Mouse (Mus musculus) heart, adult 8-10 months (tissue): ENCODE measurements around the gene Chst4. TPM values are rescaled to one million over a fixed set of nuclear protein-coding genes. Genes with fewer than 3 reads are reported as not detected.

Experiments
- DNase-seq: peaks from one replicate; pipeline ENCODE4 v3.0.0; 2022; ENCODE audit warnings: low spot score
- total RNA-seq, 4 experiments: library from RNA; stranded (reverse); gene quantifications; 2 replicates each; pipeline ENCODE4 v1.2.4; 2022

The Chst4 gene
- total RNA-seq, 4 experiments from 2014 or later = 2.2 to 7.2 (median 3.2) TPM

DNA sequence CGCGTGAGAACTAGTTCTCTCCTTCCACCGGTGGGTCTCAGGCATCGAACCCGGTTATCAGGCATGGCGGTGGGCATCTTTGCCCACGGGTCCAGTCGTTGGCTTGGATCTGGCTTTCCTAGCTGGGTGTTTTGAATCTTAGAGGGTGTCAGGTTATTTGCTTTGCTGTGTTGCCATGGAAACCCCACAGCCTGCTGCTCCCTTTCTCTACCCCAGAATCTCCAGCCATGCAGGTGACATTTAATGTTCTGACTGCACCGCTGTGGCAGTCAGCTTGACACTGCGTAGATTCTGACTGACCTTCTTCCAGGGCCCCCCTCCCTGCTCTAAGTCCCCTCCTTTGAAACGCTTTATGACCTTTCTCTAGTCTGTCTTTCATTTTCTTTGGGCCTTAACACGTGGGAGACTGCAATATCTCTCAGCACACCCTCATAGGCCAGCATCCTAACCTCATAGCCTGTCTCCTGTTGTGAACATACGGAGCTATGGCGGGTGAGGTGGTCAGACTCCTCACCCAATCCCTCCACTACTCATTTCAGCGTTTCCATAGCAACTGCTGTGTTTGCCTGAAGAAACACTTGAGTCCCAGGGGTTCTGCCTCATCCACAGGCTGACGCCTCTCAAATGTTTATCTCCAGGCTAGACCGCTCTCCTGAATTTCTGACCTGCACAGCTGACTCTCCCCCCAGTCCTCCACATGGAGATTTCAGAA lies 33.1 kb downstream of the Chst4 start:
- DNase-seq = no peak

DNA sequence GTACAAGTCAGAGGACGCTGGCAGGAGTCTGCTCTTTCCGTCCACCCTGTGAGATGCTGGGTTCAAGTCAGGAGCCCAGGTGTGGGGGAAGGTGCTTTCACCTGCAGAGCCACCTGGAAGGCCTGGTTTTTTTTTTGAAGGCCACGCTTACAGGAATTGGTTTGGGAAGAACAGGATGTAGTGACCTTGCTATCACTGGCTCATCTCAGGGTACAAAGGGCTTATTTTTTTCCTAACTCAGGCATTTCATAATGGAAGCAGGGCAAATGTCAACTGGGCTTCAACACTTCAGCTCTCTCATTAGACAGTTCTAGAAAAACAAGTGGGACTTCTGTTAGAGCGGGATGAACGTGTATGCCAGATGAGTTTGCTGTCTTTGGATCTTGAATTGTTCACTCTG lies 35.2 kb downstream of the Chst4 start:
- no peak for DNase-seq

DNA sequence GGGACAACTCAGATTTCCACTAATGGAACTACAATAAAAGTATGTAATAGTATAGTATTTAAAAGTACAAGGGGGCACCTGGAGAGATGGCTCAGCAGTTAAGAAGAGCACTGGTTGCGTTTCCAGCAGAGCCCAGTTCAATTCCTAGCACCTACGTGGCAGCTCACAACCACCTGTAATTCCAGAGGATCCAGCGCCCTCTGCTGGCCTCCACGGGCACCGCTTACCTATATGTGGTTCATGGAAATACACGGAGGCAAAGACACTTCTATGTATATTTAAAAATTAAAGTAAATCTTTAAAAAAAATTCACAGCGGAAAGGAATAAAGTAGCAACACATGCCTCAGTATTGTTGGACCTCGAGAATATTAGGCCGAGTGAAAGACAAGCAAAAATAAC lies 36.6 kb downstream of the Chst4 start:
- no peak for DNase-seq

DNA sequence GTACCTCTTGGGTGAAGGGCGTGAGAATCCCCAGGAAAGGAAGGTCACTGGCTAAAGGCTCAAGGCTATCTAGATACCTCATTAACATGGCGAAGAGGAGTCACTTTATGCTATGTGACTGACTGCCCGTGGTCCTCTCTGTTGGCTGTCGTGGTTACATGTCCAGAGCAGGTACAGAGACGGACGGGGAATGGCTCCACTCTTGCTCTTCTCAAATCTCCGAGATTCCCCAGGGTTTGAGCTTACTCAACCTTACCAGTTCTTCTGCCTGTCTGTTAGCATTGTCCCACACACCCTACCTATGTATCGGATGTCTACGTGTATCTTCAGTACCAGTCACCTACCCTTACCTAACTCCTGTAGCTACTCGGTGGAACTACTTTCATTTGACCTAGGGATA lies 39.6 kb downstream of the Chst4 start:
- DNase-seq = no peak

DNA sequence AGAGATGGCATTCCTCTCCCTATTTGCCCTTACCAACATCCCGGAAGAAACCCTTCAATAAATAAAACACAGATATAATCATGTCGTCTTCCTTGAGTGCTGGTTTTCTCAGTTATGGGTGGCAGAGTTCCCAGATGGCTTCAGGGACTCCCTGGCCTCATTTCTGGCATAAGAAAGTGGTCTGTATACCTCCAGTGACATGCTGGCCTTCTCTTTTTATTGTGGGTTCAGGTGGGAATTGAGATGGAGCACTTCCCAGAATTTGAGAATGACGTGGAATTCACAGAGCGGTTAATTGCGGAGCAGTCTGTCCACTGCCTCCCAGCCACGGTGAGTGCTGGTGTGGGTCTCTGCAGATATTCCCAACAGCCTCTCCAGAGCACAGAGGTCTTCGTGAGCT lies 41.5 kb downstream of the Chst4 start:
- no peak for DNase-seq

DNA sequence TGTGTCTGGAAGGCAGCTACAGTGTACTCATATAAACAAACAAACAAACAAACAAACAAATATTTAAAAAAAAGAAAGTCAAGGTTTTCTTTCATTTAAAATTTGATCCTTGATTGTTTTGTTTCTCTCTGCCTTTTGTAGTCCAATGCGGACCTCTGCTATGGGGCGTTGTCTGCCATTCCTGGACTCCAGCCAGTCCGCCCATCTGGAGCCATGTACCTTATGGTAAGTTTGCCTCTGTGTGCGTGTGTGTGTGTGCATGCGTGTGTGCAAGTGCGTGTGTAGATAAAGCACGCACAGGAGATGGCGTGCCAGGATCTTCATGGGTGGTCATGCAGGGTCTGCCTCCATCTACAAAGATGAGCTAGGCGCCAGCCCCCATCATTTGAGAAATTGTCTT lies 42.2 kb downstream of the Chst4 start:
- DNase-seq = no peak

DNA sequence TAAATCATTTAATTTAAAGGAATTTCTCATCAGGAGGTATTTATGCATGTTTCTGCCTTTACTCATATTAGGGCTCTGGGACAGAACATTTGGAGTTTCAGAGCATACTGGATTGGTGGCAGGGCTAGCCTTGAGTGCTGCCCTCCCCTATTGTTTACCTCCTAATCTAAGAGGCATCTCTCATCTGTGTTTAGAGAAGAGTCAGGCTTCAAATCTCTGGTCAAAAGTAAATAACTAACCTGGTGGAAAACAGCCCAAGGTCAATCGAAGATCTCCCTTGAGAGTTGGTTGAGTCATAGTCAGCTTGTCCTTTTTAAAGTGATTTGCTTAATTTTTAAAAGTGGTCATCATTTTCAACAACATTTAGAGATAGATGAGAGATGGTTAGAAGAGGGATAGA lies 46.6 kb downstream of the Chst4 start:
- no peak for DNase-seq

DNA sequence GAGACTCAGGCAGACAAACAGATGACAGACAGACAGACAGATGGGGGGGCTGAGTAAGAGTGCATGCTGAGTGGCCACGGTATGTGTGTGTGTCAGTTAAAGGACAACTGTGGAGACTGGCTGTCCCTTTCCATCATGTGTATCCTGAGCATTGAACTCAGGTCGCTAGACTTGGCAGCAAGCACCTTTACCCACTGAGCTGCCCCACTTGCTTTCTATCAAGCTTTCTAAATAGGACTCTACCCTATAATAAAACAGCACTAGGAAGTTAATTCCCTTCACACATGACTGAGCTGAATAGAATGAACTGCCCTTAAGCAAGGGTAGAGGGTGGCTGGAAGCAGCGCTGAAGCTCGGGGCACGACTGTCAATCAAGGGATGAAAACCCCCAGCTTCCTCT lies 47.4 kb downstream of the Chst4 start:
- DNase-seq = no peak

DNA sequence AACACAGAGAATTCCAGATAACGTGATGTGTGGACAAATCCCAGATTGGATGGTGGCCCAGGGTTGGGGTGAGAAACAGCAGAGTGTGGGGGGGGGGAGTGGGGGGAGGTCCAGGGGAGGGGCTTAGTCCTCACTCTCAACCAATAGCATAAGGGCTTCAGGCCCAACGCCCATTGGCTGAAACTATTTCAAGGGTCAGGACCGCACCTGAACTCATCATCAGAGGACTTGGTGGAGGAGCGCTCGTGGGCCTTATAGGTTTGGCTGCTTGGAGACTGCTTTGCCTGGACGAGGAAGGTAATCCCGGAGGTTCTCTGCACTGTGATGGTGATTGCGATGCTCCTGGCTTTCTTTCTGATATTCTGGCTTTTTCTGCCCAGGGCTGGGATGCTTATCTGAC lies 49.3 kb downstream of the Chst4 start, which contains the start of gene Tat:
Gene Tat, plus strand, starts transcription at position 214 of the 400 bp plus-strand sequence.
- no peak for DNase-seq

DNA sequence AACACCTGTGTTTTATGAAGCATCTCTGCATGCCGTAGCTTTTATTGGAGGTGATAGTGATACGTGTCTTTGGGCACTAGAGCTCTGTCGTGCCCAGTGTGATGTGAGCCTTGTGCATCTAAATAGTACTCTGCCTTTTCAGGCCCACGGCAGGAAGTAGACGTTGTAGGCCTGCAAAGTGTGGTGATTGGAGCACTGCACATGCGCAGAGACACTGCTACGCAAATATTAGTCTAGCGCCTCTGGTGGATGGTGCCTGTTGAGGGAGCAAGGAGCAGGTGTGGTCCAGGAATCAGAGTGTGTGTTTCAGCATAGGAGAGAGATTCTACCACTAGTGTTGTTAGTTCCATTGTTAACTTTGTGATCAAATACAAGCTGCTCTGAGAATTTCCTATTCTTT lies 50.4 kb downstream of the Chst4 start:
- no peak for DNase-seq

DNA sequence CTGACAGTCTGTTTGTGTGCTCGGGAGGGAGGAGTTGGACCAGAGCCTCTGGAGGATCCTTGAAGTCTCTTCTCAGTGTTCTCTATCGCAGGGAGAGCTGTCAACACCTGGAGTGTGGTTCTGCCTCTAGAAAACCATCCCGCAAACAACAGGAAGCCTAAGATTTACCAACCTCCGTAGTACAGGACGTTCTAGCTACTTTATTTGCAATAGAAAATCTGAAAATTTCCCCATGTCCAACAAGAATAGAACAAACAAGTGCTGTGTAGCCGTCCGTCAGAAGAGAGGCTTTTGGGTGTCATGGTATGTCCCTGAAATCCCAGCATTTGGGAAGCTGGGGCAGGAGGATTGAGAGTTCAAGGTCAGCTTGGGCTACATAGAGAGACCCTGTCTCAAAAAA lies 51.8 kb downstream of the Chst4 start:
- no peak for DNase-seq

DNA sequence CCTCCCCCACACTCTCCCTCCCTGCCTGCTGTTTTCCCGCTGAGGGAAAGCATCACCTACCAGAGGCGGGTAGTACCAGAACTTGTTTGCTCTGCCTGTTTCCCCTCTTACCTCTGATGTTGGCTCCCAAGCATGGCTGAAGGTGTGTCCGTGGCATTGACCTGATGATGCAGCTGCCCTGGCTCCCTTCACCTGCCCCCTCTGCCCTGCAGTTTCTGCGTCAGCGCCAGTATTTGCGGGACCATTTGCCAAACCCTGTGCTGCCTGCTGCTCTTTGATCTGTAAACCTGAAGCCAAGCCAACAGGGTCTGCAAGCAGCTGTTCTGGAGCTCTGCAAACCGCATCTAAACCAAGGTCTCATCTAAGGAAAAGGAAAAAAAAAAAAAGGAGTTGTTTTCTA lies 53.2 kb downstream of the Chst4 start:
- DNase-seq = no peak

DNA sequence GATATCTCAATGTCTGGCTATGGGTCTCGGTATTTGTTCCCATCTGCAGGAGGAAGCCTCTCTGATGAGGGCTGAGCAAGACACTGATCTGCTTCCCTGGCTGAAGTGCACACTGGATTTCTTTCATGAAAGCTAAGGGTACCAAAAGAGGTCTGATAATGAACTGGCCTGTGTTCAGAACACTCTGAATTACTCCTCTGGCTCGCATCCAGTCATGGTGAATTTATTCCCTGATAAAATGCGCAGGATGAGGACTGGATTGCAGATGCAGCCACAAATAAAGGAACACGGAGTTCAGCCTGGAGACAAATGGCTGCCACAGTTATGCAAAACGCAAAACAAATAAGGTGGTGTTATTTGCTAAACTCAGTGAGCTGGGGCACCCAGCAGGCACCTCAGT lies 55.6 kb downstream of the Chst4 start:
- DNase-seq = no peak

DNA sequence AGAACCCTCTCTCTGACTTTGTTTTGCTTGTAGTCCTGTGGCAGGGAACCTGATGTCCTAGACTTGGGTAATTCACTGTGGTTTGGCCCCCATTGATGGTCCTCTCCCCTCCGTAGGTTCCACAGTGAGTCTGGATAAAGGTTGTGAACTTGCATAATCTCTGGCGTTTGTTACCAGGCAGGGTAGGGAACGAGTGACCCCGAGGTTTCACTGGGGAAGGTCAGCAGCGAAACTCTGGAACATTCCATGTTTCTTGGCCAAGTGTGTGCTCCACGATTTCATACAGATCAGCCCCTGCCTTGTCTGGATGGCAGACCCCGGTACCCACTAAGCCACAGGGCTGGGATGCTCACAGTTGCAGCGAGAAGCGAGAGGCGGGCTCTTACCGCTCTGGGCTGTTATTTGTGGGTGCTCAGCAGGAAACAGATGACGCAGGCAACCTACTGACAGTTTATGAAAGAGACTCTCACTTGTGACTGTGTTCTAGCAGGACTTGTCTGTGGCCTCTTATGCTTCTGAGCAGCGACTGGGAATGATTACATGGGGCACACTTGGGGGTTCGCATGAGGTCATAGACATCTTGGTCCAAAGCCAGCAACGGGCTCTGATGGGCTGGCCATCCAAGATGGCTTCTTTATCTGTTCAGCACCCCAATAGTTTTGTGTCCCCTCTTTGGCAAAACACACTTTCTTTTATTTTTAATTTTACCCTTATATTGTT lies 57.0 kb downstream of the Chst4 start:
- no peak for DNase-seq

DNA sequence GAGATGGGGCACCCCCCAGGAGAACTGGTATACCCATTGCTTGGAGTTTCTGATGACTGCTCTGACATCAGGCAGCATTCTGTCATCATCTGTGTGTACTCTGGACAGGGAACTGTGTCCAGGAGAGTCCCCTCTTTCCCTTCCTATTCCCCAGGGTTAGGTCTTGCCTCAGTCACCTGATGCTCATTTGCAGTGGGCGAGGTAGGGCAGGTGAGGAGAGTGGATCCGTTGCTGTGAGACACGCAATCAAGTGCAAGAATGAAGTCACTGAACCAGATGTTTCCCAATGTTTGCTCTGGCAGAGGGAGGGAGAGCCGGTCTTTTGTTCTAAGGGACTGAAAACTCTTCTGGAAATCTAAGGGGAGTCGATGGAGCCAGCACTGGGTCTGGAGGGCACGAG lies 60.2 kb downstream of the Chst4 start:
- DNase-seq = no peak

Other genes starting within 250 kb of the Chst4 start
- gene Phlpp2, start 171.2 kb downstream of the Chst4 start, total RNA-seq = 1 to 10 TPM; 3.1 to 4.8 (median 4.2) TPM
- gene Marveld3, start 77.5 kb downstream of the Chst4 start, total RNA-seq = under 1 TPM in 2 of 4 experiments, not detected in 2; 0.17 to 0.53 TPM
- gene Tat, start 49.3 kb downstream of the Chst4 start, total RNA-seq = 1 to 10 TPM in 1 of 4 experiments, under 1 TPM in 3; 0.14 to 2.0 (median 0.41) TPM
- 1 to 10 TPM; 5.7 to 9.3 (median 7.7) TPM for gene Zfp612, start 40.0 kb upstream of the Chst4 start, total RNA-seq
- gene Gm21964, start 61.5 kb upstream of the Chst4 start, total RNA-seq = not detected
- gene Gm17720, start 63.0 kb upstream of the Chst4 start, total RNA-seq = not detected
- gene Calb2, start 128.5 kb upstream of the Chst4 start, total RNA-seq = not detected
- 1 to 10 TPM; 2.2 to 3.0 (median 2.6) TPM for gene Cmtr2, start 175.9 kb upstream of the Chst4 start, total RNA-seq
- under 1 TPM; 0.09 to 0.23 (median 0.13) TPM for gene Hydin, start 227.2 kb upstream of the Chst4 start, total RNA-seq